Mouse (Mus musculus) embryonic fibroblast, embryonic 13.5 days (primary cell): ENCODE data around the gene Haao.
A peak's percentile ranks its signal among the peaks of the same experiment; 100 is the strongest.

ENCODE experiments used
- CTCF ChIP-seq: IDR thresholded peaks from 2 replicates; pipeline ENCODE4 v1.5.1; 2011; ENCODE audit warnings: mild to moderate bottlenecking, control low read depth, low read length, moderate library complexity, borderline replicate concordance; ENCODE audit not compliant: insufficient read depth
- POLR2A ChIP-seq: IDR thresholded peaks from 2 replicates; pipeline ENCODE4 v1.6.1; 2011; ENCODE audit warnings: low read depth, mild to moderate bottlenecking, control low read depth, low read length, moderate library complexity

DNA sequence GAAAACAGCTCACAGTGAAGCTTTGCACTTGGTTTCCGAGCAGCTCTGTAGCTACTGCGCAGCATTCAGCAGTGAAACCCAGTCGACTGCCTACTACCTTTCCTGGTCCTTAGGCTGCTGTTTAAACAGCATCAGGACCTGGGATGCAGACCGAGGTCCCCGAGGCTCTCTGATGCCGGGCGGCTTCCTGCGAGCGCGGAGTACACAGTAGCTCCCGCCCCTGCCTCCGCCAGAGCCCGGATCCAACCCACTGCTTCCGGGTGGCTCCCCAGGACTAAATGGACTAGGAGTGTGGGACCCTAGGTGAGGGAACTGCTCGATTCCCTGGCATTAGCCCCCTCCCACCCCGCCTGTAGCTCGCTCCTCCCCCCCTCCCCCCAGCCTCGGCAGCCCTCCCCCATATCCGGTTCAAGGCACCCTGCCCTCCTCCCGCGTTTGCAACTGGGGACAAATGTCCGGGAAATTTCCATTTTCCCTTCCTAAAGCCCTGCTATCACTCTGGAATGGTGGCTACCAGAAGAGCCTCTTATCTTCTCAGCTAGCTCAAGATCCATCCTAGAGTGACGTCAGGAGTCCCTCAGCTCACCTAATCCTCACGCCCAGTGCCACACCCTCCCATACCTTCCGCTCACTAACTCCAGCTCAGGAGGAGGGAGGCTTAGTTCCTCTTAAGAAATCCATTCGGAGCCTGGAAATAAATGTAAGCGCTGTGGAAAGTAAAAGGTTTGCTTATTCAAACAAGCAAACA, 14.5 kb upstream of the Haao start:
- TF ChIP-seq CTCF (no peak), POLR2A (peak; percentile 41)
